Mouse (Mus musculus): Measurements from ENCODE around the gene Tgds. TPM values are rescaled to one million over a fixed set of nuclear protein-coding genes. Genes with fewer than 3 reads are reported as not detected.

Tgds gene
- total and polyA plus RNA-seq, 2 experiments from 2014 or later = 4.3 to 7.3 TPM

DNA sequence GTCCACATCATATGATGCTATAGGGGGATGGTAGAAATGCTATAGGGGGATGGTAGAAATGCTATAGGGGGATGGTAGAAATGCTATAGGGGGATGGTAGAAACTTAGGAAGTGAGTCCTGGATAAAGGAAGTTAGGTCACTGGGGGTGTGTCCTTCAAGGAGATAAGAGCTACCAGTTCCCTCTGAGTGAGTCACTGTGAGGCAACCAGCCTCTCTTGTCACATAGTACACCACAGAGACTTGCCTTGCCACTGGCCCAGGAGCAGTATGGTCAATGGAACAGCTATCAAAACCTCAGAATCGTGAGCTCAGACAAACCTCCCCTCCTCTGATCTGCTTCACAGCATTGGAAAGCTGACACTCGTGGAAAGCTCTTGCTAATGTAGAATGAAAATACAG, 34.3 kb downstream of the Tgds start:
- H3K4me3 ChIP-seq (ENCODE audit: low read depth, low read length) = no peak overlapping the region
- no peaks in the 10 kb centered on the region for H3K36me3 ChIP-seq (ENCODE audit: insufficient read depth, low read length)
- H3K9me3 ChIP-seq (ENCODE audit: low read length) = no peaks in the 10 kb centered on the region
- WGBS = 55% methylated on average over 2 of the region's 2 CpGs
- no peak overlapping the region for H3K4me2 ChIP-seq (ENCODE audit: low read depth, low read length, poor library complexity, severe bottlenecking)
- ATAC-seq (ENCODE audit: low FRiP score) = no peak
- no peaks in the 10 kb centered on the region for H3K27me3 ChIP-seq (ENCODE audit: insufficient read depth, low read length)
- no peaks in the 10 kb centered on the region for H3K4me1 ChIP-seq (ENCODE audit: insufficient read depth, low read length)
- H3K27ac ChIP-seq (ENCODE audit: low read depth, low read length) = no peak overlapping the region
- no peak for TF ChIP-seq CTCF (IDR thresholded peaks at IDR 0.05)
- no peak for DNase-seq (ENCODE audit: low spot score)
- H3K9ac ChIP-seq (replicated peaks; ENCODE audit: low read length, poor library complexity, severe bottlenecking) = no peak overlapping the region

DNA sequence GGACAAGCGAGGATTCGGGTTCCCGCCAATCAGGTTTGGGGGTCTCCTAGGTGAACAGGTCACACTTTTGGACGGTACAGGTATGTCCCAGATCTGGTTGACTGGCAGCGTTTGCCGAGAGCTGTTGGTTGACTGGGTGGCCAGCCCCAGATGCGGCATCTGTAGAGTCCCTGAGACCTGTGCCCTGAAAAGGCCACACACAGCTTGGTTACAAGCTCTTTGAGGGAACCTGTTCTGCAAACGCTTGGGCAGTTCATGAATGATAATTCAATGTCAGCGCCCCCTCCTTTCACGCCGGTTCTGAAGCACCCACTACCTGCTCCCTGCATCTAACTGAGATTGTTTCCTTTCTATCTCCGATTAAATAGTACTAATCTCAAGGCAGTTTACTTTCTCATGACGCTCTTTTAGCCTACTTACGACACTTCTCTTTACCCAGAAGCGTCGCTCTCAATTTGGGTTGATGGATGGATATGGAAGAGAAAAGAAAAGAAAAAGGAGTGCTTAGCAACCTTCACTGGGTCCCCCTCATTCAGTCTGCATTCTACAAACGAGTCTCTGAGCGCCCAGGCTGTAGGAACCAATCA, 42.7 kb downstream of the Tgds start:
- ATAC-seq (ENCODE audit: low FRiP score) (peak; percentile 44), DNase-seq (ENCODE audit: low spot score) (peak; percentile 42)
- no peaks in the 10 kb centered on the region for H3K27me3 ChIP-seq (ENCODE audit: insufficient read depth, low read length)
- peak overlapping the region; percentile 64 for H3K9ac ChIP-seq (replicated peaks; ENCODE audit: low read length, poor library complexity, severe bottlenecking)
- peak overlapping the region; percentile 73 for H3K4me2 ChIP-seq (ENCODE audit: low read depth, low read length, poor library complexity, severe bottlenecking)
- no peaks in the 10 kb centered on the region for H3K9me3 ChIP-seq (ENCODE audit: low read length)
- no peaks in the 10 kb centered on the region for H3K36me3 ChIP-seq (ENCODE audit: insufficient read depth, low read length)
- H3K27ac ChIP-seq (ENCODE audit: low read depth, low read length) = peak overlapping the region; percentile 62
- H3K4me3 ChIP-seq (ENCODE audit: low read depth, low read length) = peak overlapping the region; percentile 62
- no peak; the same call in 1 of the 2 replicates for TF ChIP-seq CTCF (IDR thresholded peaks at IDR 0.05)
- no peaks in the 10 kb centered on the region for H3K4me1 ChIP-seq (ENCODE audit: insufficient read depth, low read length)
- WGBS = under 1% methylated on average over 18 of the region's 18 CpGs

GRCm38 (mm10) chr14:118089215-118089805, 43.2 kb downstream of the Tgds start:
- TF ChIP-seq CTCF (IDR thresholded peaks at IDR 0.05) = 0 out of 2 replicates have a peak, but pooled peaks have one; percentile 5
- DNase-seq (ENCODE audit: low spot score) (peak; percentile 90), ATAC-seq (ENCODE audit: low FRiP score) (peak; percentile 81)
- no peaks in the 10 kb centered on the region for H3K36me3 ChIP-seq (ENCODE audit: insufficient read depth, low read length)
- H3K27me3 ChIP-seq (ENCODE audit: insufficient read depth, low read length) = no peaks in the 10 kb centered on the region
- WGBS = under 1% methylated on average over 44 of the region's 44 CpGs
- H3K4me3 ChIP-seq (ENCODE audit: low read depth, low read length) = peak overlapping the region; percentile 62
- peak overlapping the region; percentile 64 for H3K9ac ChIP-seq (replicated peaks; ENCODE audit: low read length, poor library complexity, severe bottlenecking)
- H3K4me2 ChIP-seq (ENCODE audit: low read depth, low read length, poor library complexity, severe bottlenecking) = peak overlapping the region; percentile 73
- H3K27ac ChIP-seq (ENCODE audit: low read depth, low read length) = peak overlapping the region; percentile 62
- H3K9me3 ChIP-seq (ENCODE audit: low read length) = no peaks in the 10 kb centered on the region
- H3K4me1 ChIP-seq (ENCODE audit: insufficient read depth, low read length) = no peaks in the 10 kb centered on the region

- Histone ChIP-seq H3K27me3 (ENCODE audit: insufficient read depth, low read length) (no peaks in the 10 kb centered on the region), H3K4me1 (ENCODE audit: insufficient read depth, low read length) (no peaks in the 10 kb centered on the region), H3K4me3 (ENCODE audit: low read depth, low read length) (peak overlapping the region; percentile 62), H3K27ac (ENCODE audit: low read depth, low read length) (peak overlapping the region; percentile 62), H3K4me2 (ENCODE audit: low read depth, low read length, poor library complexity, severe bottlenecking) (peak overlapping the region; percentile 73), H3K9ac (replicated peaks; ENCODE audit: low read length, poor library complexity, severe bottlenecking) (peak overlapping the region; percentile 64), H3K36me3 (ENCODE audit: insufficient read depth, low read length) (no peaks in the 10 kb centered on the region), H3K9me3 (ENCODE audit: low read length) (no peaks in the 10 kb centered on the region)
- 5% methylated on average over 22 of the region's 22 CpGs for WGBS
- ATAC-seq (ENCODE audit: low FRiP score) = peak; percentile 67
- peak; percentile 15 for DNase-seq (ENCODE audit: low spot score)
- no peak for TF ChIP-seq CTCF (IDR thresholded peaks at IDR 0.05)
Observed at GRCm38 (mm10) chr14:118088437-118089207, 43.9 kb downstream of the Tgds start.

GRCm38 (mm10) chr14:118086271-118087035, 46.1 kb downstream of the Tgds start:
- no peak overlapping the region for H3K27ac ChIP-seq (ENCODE audit: low read depth, low read length)
- no peaks in the 10 kb centered on the region for H3K27me3 ChIP-seq (ENCODE audit: insufficient read depth, low read length)
- H3K9ac ChIP-seq (replicated peaks; ENCODE audit: low read length, poor library complexity, severe bottlenecking) = no peak overlapping the region
- DNase-seq (ENCODE audit: low spot score) (no peak), ATAC-seq (ENCODE audit: low FRiP score) (no peak)
- H3K4me1 ChIP-seq (ENCODE audit: insufficient read depth, low read length) = no peaks in the 10 kb centered on the region
- WGBS = 48% methylated on average over 5 of the region's 5 CpGs
- no peak overlapping the region for H3K4me2 ChIP-seq (ENCODE audit: low read depth, low read length, poor library complexity, severe bottlenecking)
- H3K9me3 ChIP-seq (ENCODE audit: low read length) = no peaks in the 10 kb centered on the region
- no peak overlapping the region for H3K4me3 ChIP-seq (ENCODE audit: low read depth, low read length)
- no peaks in the 10 kb centered on the region for H3K36me3 ChIP-seq (ENCODE audit: insufficient read depth, low read length)
- TF ChIP-seq CTCF (IDR thresholded peaks at IDR 0.05) = no peak
